Mouse (Mus musculus): ENCODE measurements around the gene Kctd18.
A peak's percentile ranks its signal among the peaks of the same experiment; 100 is the strongest.
"Not testable (repeated sequence)": the region's sequence is repeated elsewhere in the genome, so short reads cannot be mapped to it uniquely, and the experiment has no call there.

Gene Kctd18

GRCm38 (mm10) chr1:58029636-58030117 is 10.9 kb upstream of the Kctd18 start, which contains the start of gene Aox1:
Aox1 (plus strand) TSS chr1:58029931.
- no peak for DNase-seq (ENCODE audit: low read depth, low spot score)
- 0 out of 2 replicates have a peak, but pooled peaks cover under 1% of the 10 kb centered on the region for H3K36me3 ChIP-seq (ENCODE audit: control insufficient read depth, insufficient read depth, low read length, poor library complexity, severe bottlenecking)
- H3K27me3 ChIP-seq (ENCODE audit: control insufficient read depth, insufficient read depth, low read length, poor library complexity, severe bottlenecking) = no peaks in the 10 kb centered on the region

GRCm38 (mm10) chr1:58027707-58028106 is 9.0 kb upstream of the Kctd18 start:
- DNase-seq (ENCODE audit: low read depth, low spot score) = no peak
- H3K36me3 ChIP-seq (ENCODE audit: control insufficient read depth, insufficient read depth, low read length, poor library complexity, severe bottlenecking) = 0 out of 2 replicates have a peak, but pooled peaks cover 2% of the 10 kb centered on the region
- no peaks in the 10 kb centered on the region for H3K27me3 ChIP-seq (ENCODE audit: control insufficient read depth, insufficient read depth, low read length, poor library complexity, severe bottlenecking)

- not testable (repeated sequence) for H3K36me3 ChIP-seq (ENCODE audit: control insufficient read depth, insufficient read depth, low read length, poor library complexity, severe bottlenecking); H3K27me3 ChIP-seq (ENCODE audit: control insufficient read depth, insufficient read depth, low read length, poor library complexity, severe bottlenecking); DNase-seq (ENCODE audit: low read depth, low spot score)
Observed at GRCm38 (mm10) chr1:58006388-58006787, 12.4 kb downstream of the Kctd18 start.

- no peak for DNase-seq (ENCODE audit: low read depth, low spot score)
- Histone ChIP-seq H3K27me3 (ENCODE audit: control insufficient read depth, insufficient read depth, low read length, poor library complexity, severe bottlenecking) (no peaks in the 10 kb centered on the region), H3K36me3 (ENCODE audit: control insufficient read depth, insufficient read depth, low read length, poor library complexity, severe bottlenecking) (no peaks in the 10 kb centered on the region)
Observed at GRCm38 (mm10) chr1:57998146-57998545, 20.6 kb downstream of the Kctd18 start.

GRCm38 (mm10) chr1:57996133-57996615 is 22.6 kb downstream of the Kctd18 start:
- DNase-seq (ENCODE audit: low read depth, low spot score) = no peak
- no peaks in the 10 kb centered on the region for H3K27me3 ChIP-seq (ENCODE audit: control insufficient read depth, insufficient read depth, low read length, poor library complexity, severe bottlenecking)
- H3K36me3 ChIP-seq (ENCODE audit: control insufficient read depth, insufficient read depth, low read length, poor library complexity, severe bottlenecking) = no peaks in the 10 kb centered on the region

- no peaks in the 10 kb centered on the region for H3K27me3 ChIP-seq (ENCODE audit: control insufficient read depth, insufficient read depth, low read length, poor library complexity, severe bottlenecking)
- peak; percentile 96 for DNase-seq (ENCODE audit: low read depth, low spot score)
Observed at GRCm38 (mm10) chr1:57995432-57996132, 23.2 kb downstream of the Kctd18 start, which contains the start of gene Sgo2a. Sgo2a (plus strand) TSS chr1:57995971.

GRCm38 (mm10) chr1:57991277-57991676 is 27.5 kb downstream of the Kctd18 start:
- H3K27me3 ChIP-seq (ENCODE audit: control insufficient read depth, insufficient read depth, low read length, poor library complexity, severe bottlenecking) = no peaks in the 10 kb centered on the region
- H3K36me3 ChIP-seq (ENCODE audit: control insufficient read depth, insufficient read depth, low read length, poor library complexity, severe bottlenecking) = no peaks in the 10 kb centered on the region
- DNase-seq (ENCODE audit: low read depth, low spot score) = no peak

More at GRCm38 (mm10) chr1:57995432-57996132, 23.2 kb downstream of the Kctd18 start, which contains the start of gene Sgo2a:
- H3K36me3 ChIP-seq (ENCODE audit: control insufficient read depth, insufficient read depth, low read length, poor library complexity, severe bottlenecking) = no peaks in the 10 kb centered on the region

GRCm38 (mm10) chr1:57989052-57989600 is 29.6 kb downstream of the Kctd18 start:
- no peak for DNase-seq (ENCODE audit: low read depth, low spot score)

GRCm38 (mm10) chr1:57976860-57977259 is 41.9 kb downstream of the Kctd18 start:
- Histone ChIP-seq H3K36me3 (ENCODE audit: control insufficient read depth, insufficient read depth, low read length, poor library complexity, severe bottlenecking) (no peaks in the 10 kb centered on the region), H3K27me3 (ENCODE audit: control insufficient read depth, insufficient read depth, low read length, poor library complexity, severe bottlenecking) (no peaks in the 10 kb centered on the region)
- DNase-seq (ENCODE audit: low read depth, low spot score) = no peak

More at GRCm38 (mm10) chr1:57989052-57989600, 29.6 kb downstream of the Kctd18 start:
- Histone ChIP-seq H3K36me3 (ENCODE audit: control insufficient read depth, insufficient read depth, low read length, poor library complexity, severe bottlenecking) (no peaks in the 10 kb centered on the region), H3K27me3 (ENCODE audit: control insufficient read depth, insufficient read depth, low read length, poor library complexity, severe bottlenecking) (no peaks in the 10 kb centered on the region)

- H3K27me3 ChIP-seq (ENCODE audit: control insufficient read depth, insufficient read depth, low read length, poor library complexity, severe bottlenecking) = no peaks in the 10 kb centered on the region
- H3K36me3 ChIP-seq (ENCODE audit: control insufficient read depth, insufficient read depth, low read length, poor library complexity, severe bottlenecking) = 0 out of 2 replicates have a peak, but pooled peaks cover 2% of the 10 kb centered on the region
- DNase-seq (ENCODE audit: low read depth, low spot score) = no peak
Observed at GRCm38 (mm10) chr1:57971588-57971987, 47.2 kb downstream of the Kctd18 start.

- DNase-seq (ENCODE audit: low read depth, low spot score) = peak; percentile 91
- H3K36me3 ChIP-seq (ENCODE audit: control insufficient read depth, insufficient read depth, low read length, poor library complexity, severe bottlenecking) = 0 out of 2 replicates have a peak, but pooled peaks cover 2% of the 10 kb centered on the region
- H3K27me3 ChIP-seq (ENCODE audit: control insufficient read depth, insufficient read depth, low read length, poor library complexity, severe bottlenecking) = no peaks in the 10 kb centered on the region
Observed at GRCm38 (mm10) chr1:57969327-57970271, 49.2 kb downstream of the Kctd18 start.

GRCm38 (mm10) chr1:57955774-57956173 is 63.0 kb downstream of the Kctd18 start:
- no peak for DNase-seq (ENCODE audit: low read depth, low spot score)
- Histone ChIP-seq H3K27me3 (ENCODE audit: control insufficient read depth, insufficient read depth, low read length, poor library complexity, severe bottlenecking) (no peaks in the 10 kb centered on the region), H3K36me3 (ENCODE audit: control insufficient read depth, insufficient read depth, low read length, poor library complexity, severe bottlenecking) (peaks cover 4% of the 10 kb centered on the region; the same call in 1 of the 2 replicates)

GRCm38 (mm10) chr1:57954376-57954765 is 64.4 kb downstream of the Kctd18 start:
- no peaks in the 10 kb centered on the region for H3K27me3 ChIP-seq (ENCODE audit: control insufficient read depth, insufficient read depth, low read length, poor library complexity, severe bottlenecking)
- peaks cover 1% of the 10 kb centered on the region; the same call in 1 of the 2 replicates for H3K36me3 ChIP-seq (ENCODE audit: control insufficient read depth, insufficient read depth, low read length, poor library complexity, severe bottlenecking)
- no peak for DNase-seq (ENCODE audit: low read depth, low spot score)

Data from splenic B cell, adult 2 months (primary cell).